Mouse (Mus musculus) neutrophil, adult 5-6 weeks (primary cell): ENCODE data around the gene Dnaic2. TPM values are rescaled to one million over a fixed set of nuclear protein-coding genes. Genes with fewer than 3 reads are reported as not detected.

Source experiments
- ATAC-seq: fragments of 151-379, 151-347 bp; 2 replicates; pipeline ENCODE4 v1.8.0; 2017; ENCODE audit warnings: mild to moderate bottlenecking, moderate TSS enrichment; ENCODE audit not compliant: insufficient number of reproducible peaks, poor library complexity, low FRiP score, severe bottlenecking; ENCODE audit errors: extremely low read depth
- total RNA-seq: library from RNA; stranded (forward); fragments of 200-1000 nt; gene quantifications from 2 replicates; pipeline ENCODE4 v1.2.3, GENCODE M21; 2017

Gene Dnaic2
- total RNA-seq, 1 experiment from 2014 or later, result 0.35 TPM

DNA sequence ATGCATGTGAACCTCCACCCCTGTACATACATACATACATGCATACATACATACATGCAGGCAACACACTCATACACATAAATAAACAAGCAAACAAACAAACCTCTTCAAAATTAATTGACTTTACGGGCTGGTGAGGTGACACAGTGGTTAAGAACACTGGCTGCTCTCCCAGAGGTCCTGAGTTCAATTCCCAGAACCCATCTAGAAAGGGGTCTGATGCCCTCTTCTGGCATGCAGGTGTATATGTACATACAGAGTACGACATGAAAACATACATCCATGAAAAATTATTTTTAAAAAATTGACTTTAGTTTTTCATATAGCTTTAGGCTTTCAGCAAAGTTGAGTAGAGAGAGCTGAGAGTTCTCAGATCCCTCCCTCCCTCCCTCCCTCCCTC, 8.9 kb downstream of the Dnaic2 start:
- ATAC-seq, result no peak

DNA sequence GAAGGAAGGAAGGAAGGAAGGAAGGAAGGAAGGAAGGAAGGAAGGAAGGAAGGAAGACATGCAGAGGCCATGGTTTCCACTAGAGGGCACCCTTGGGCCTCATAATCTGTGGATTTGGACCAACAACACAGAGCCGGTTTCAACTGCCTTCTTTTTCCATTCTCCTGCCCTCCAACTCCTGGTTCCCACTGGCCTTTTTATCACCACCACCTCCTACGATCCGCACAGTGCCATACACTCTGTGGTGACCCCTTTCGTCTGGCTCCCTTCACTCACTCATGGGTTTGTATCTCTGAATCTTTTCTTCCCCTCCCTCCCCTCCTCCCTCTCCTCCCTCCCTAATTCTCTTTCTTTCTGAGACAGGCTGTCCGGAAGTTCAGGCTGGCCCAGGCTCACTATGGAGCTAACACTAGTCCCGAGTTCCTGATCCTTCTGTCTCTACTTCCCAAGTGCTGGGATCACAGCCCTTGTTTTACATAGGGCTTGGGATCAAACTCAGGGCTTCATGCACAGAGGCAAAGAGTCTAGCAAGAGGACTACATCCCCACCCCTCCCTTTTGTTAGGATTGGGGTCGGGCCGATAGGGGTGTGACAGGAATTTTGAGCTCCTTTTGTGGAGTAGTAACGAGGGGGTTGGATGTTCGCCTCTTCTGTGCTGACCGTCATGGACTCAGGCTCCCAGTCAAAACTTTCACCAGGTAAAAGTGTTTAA, 9.9 kb downstream of the Dnaic2 start:
- ATAC-seq, result no peak

DNA sequence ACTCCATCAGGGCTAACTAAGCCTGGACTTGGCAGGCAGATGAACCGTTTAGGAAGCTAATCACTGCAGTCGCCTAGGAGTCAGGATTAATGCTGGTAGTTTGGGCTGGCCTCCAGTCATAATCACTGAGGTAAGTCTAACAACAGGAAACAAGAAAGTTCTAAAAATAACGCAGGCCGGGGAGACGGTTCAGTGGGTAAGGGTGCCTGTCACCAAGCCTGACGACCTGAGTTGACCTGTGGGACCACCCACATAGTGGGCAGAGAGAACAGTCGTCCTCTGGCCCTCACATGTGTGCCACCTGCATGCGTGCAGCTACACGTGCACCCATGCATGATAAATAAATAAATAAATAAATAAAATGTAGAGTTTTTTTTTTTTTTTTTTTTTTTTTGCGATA, 13.4 kb downstream of the Dnaic2 start:
- ATAC-seq, result peak; percentile 69

DNA sequence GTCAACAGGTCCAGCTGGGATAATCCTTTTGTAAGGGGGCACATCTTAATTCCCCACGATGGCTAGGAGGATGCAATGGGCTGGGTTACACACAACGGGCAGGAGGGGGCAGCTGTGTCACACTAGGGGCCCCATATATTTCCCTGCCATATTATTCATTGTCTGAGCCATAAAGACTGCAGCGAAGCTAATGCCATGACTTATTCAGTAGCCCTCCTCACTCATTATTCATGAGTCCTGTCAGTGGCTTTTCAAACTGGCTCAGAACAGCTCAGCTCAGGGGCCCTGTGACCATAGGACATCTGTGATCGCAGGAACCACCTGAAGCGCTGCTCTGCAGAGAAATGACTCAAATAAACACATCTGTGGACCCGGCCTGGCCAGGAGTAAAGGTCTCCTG, 14.2 kb downstream of the Dnaic2 start:
- no peak for ATAC-seq

DNA sequence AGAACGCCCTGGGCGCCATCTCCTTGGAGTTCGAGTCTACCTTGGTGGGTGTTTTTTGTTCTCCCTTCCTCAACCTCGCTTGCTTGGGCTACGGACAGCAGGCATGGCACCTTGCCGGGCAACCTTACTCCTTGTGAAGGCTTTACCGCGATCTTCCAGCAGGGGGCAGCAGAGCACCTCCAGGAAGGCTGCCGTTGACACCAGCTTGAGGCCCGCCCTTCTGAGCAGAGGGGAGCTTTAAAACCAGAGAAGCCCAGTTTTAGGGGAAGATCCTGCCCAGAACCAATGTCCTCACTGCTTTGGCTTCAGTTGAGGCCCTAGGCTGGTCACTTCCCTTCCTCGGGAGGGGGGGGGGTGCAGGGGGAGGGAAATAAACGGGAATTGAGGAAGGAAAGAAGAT, 17.9 kb downstream of the Dnaic2 start:
- peak; percentile 74 for ATAC-seq

DNA sequence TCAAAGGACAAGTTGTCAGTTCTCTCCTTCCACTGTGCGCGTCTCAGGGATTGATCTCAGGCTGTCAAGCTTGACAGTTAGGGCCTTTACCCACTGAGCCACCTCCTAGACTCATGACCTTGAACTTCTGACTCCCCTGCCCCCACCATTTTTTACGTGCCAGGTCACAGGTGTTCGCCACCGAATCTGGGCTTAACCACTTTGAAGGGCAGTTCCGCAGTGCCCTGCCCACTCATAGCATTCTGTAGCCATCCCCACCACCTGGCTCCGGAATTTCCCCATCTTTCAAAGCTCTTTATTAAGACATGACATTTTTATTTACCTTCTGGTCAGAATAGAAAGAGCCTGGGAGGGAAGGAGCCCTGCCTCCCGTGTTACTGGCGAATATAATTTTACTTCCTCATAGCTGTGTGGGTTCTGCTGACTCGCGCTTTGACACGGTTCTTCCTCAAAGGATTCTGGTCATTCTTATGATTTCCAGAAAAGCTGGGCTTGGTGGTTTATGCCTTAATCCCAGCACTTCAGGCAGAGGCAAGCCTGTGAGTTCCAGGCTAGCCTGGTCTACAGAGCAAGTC, 20.4 kb downstream of the Dnaic2 start:
- ATAC-seq, result no peak

DNA sequence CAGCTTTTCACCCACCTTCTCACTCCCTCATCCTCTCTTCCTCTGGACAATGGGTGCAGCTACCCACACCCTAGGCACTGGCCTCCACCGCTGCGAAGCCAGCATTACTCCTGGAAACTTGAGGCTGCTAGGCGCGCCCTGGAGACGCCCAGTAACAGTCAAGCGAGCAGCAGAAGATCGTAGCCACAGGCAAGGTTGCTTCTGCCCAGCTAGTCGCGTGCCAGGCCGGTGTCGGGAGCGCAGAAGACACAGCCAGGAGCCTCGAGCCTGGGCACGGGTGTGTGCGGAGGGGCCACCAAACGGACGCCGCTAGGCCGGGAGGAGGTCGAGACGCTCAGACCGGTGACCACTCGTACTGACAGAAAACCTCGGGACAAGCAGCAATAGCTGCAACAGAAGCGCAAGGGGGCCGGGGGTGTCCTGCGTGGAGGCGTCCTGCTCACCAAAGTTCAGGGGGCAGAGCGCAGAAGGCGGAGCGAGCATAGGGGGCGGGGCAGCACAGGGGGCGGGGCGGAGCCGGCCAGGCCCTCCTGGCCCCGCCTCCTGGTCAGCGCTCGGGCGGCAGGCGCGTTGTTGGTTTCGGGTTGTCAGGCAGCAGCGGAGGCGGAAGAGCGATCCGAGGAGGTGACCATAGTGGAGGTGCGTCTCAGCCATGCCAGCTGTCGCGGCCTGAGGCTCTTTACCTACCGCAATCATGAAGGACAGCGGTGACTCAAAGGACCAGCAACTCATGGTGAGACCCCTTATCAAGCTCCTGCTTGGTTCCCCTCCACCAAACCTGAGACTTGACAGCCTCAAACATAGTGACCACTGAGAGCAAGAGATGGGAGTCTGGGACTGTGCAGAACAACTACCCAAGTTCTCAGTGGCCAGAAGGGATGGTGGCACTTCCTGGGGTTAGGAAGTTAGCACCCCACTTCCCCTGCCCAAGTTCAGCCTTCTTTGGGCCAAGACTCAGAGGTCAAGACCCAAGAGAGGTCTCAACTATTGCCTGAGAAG, 37.9 kb downstream of the Dnaic2 start, which contains the start of gene Kif19a:
TSS of gene Kif19a (plus strand) at position 569 of the 999 bp plus-strand sequence.
- peak; percentile 47; the same call in 1 of the 2 replicates for ATAC-seq

DNA sequence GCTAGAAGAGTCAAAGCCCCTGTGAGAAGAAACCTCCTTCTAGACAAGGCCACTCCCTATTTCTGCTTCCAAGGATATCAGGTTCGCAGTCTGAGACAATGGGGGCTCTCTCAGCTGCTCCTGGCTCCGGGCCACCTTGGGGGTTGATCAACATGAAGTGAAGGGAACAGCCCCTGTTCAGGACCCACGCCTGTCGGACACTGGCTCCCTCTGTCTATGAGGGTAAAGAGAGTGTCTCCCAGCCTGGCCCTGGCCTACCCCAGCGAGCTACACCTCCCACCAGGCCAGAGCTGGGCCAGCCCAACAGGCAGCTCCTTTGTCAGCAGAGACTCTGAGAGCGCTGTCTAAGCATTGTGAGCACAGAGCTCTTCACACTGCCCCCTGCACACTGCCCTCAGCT, 42.7 kb downstream of the Dnaic2 start:
- ATAC-seq, result no peak

DNA sequence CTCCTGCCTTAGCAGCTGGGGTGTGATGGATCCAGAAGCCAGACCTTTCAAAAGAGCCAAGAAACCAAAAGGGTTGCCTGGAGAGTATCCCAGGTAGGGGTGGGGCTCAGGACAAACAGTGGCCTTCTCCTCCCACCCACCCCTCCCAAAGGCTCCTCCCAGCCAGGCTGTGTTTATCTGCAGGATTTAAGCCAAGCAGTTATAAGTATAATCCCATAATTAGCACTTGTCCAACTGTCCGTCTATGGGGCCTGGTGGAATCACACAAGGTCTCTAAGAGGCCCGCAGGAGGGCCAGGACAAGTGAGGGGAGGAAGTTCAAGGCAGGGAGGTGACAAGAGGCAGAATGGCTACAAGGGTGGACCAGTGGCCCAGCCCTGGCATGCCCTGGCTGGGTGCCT, 44.7 kb downstream of the Dnaic2 start:
- no peak for ATAC-seq

DNA sequence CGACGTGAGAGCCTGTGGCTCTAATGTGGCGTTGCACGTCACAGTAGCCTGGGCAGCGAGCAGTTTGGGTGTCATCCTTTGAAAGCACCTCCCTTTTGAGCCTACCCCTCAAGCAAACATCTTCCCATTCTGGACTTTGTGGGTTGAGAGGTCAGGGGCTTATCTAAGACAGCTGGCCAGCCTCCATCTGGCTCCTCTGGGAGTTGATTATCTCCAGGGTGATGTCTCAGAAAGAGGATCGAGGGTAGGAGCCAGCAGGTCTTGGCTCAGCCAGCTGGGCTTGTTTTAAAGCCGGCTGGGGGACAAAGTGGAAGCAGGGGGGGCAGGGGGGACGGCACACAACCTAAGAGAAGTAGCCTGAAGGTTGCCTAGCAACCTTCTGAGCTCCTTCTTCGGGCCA, 52.9 kb downstream of the Dnaic2 start:
- no peak for ATAC-seq

DNA sequence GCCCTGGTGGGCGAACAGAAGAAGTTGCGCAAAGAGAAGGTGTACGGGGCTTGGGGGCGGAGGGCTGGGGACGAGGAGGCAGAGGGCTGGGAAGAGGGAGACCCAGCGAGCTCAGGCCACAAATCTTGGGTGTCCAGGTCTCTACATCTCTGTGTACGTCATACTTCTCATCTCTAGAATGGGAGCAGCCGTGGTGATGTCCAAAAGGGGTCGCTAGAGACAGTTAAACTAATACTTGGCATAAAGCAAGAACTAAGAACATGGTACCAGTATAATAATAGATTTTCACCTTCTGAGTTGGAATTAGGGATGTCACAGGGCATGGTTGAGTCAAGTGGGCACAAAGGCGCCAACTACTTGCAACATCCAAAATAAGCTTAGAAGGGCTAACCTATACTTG, 58.7 kb downstream of the Dnaic2 start:
- no peak for ATAC-seq

DNA sequence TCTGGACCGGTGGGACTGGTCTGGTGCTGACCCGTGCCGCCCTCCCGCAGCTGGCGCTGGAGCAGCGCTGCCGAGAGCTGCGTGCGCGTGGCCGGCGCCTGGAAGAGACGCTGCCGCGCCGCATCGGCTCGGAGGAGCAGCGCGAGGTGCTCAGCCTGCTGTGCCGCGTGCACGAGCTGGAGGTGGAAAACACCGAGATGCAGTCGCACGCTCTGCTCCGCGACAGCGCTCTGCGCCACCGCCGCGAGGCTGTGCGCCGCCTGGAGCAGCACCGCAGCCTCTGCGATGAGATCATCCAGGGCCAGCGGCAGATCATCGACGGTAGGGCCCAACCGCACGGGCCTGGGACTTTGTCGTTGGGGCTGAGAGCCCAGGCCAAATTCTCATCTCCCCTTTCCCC, 59.1 kb downstream of the Dnaic2 start:
- no peak for ATAC-seq

DNA sequence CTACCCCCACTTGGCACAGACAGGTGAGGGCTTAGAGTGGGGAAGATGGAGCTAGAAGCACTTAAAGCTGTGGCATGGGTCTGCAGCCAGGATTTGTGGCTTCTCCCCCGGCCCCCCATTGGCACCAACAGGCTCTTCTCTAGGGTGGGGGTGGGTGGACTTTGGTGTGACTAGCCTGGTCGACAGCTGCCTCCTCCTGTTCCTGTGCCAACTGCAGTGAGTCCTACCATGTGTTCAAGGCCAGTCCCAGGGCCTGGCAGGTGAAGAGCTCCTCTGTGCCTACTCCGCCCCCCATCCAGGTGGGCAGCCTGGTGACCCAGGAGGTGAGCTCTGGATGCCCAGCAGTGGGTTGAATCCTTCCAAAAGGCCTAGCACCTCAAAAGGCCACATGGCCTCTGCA, 60.4 kb downstream of the Dnaic2 start:
- ATAC-seq, result no peak

DNA sequence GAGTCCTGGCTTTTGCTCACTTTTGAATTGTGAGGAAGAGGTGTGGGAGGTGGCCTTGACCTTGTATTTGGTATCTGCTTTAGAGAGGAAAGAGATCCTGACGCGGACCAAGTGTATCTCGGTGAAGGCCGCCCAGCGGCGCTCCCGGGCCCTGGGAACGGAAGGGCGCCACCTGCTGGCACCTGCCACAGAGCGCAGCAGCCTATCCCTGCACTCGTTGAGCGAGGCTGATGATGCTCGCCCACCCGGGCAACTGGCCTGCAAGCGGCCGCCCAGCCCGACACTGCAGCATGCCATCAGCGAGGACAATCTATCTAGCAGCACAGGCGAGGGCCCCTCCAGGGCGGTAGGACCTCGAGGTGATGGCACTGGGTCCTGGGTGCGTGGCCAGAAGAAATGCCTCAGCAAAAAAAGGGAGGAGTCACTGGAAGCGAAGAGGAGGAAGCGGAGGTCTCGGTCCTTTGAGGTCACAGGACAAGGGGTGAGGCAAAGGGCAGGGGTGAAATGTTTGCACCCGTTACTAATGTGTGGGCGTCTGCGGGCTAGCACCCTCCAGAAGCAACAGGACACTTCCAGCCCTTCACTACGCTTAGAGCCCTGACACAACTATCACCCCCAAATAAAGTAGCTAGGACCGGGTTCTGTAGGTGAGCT, 62.0 kb downstream of the Dnaic2 start:
- ATAC-seq, result peak; percentile 59

DNA sequence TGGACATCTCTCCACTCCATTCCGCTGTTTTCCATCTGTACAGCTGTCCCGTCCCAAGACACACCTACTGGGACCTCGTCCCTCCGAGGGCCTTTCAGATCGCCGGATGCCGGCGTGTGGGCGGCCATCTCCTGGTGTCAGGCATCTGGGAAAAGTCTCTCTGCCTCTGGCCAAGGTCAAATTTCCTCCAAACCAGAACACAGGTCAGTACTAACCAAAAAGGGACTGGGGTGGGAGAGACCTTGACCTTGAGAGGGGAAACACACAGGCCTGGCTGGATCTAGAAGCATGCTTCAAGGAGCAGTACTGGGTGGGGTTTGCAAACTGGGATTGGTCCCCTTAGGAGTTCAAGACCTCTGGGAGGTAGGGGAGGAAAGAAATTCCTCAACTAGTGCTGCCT, 62.5 kb downstream of the Dnaic2 start:
- no peak for ATAC-seq

DNA sequence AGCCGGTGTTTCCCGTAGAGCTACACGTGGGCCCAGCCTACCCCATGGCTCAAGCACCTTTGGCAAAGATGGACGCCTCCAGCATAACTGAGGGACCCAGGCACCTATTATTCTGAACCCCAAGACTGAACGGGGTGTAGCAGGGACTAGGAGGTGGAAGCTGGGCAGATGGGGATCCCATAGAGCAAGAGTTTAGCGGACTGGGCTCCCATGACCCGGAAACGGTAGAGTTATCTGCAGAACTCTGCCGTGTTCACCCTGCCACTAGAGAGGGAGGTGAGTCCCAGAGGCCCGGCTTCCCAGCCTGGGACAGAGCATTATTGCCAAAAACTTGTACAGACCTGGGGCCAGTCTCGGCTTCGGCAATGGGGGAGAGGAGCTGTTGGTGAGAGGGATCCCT, 63.0 kb downstream of the Dnaic2 start:
- ATAC-seq, result no peak

DNA sequence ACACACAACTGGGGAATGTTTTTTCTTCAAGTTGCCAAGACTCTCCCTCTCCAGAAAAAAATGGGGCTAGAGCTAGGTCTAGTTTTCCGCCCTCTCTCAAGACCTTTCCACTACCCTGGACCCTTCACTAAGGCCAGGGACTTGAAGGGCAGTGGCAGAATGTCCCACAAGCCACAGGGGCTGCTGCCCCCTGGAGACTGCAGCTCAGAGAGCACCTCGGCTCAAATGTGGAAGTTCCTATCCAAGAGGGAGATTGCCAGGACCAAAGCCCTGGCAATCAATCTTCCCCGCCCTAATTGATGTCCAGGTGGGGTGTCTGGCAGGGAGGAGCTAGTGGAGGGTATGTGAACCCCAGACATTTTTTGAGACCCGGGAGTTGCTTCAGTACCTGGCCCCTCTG, 63.6 kb downstream of the Dnaic2 start:
- no peak for ATAC-seq

DNA sequence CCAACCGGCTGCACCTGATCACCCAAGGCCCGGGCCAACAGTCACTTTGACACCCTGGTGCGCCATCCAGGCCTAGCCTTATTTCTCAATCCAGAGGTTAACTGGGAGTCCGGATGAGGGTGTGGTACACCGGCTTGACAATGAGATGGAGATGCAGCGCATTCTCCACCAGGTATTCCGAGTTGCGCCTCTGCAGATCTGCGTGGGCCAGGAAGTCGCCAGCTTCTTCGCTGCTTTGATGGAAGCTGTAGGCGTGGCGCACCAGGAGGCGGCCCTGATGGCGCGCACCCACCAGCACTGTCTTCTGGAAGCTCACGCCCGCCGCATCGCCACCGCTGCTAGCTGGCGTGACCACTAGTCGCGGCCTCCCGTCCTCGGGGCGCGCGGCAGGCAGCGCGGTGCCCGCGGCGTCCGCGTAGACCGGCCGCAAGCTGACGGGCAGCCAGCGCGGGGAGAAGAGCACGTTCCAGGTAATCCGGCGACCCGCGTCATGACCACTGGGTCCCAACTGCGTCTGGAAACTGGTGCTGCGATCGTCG, 64.2 kb downstream of the Dnaic2 start:
- ATAC-seq, result no peak

DNA sequence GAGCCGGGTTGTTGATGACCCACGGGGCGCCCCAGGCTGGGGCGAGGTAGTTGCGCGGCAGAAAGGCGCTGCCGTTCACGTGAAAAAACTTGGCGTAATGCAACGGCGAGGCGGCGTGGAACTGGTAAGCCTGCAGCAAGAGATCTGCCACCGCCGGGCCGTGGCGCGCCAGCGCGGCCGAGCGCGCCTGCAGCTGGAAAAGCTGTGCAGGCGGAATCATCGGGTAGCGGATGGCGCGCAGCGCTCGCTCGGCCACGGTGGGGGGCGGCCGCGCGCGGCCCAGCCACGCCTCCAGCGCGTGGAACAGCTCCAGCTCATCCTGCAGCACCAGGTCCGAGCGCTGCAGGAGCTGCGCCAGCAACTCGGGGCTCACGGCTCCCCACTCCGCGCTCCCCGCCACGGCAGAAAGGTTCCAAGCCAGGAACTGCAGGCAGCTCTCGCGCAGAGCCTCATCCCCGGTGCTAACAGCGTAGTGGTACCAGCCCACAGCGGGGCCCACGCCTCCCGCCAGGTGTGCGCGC, 64.7 kb downstream of the Dnaic2 start:
- ATAC-seq, result no peak
